Mouse (Mus musculus) retina, embryonic 14.5 days (tissue): Measurements from ENCODE around the gene Ccdc58.
"Not testable (repeated sequence)": the region's sequence is repeated elsewhere in the genome, so short reads cannot be mapped to it uniquely, and the experiment has no call there.

Experiments
- DNase-seq: peaks from one replicate; pipeline ENCODE4 v3.0.0-alpha.2; 2015; ENCODE audit warnings: low spot score

Gene Ccdc58

GRCm38 (mm10) chr16:36074772-36075171 is 3.3 kb downstream of the Ccdc58 start:
- DNase-seq = no peak

DNA sequence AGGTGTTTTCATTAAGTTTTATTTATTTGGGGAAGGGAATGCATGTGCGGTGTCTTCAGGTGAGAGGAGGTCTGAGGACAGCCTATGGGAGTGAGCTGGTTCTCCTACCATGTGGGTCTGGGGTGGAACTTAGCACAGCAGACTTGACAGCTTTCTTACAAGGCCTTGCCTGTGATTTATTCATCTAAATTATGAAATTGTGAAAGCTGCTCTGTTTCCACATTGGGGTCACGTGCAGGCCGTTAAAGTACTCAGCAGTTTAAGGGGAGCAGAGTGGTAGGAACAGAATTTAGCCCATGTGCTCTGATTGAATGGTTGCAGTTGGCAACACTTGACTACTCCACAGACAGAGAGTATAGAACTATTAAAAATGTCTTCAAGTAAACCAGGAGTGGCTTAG is 8.4 kb downstream of the Ccdc58 start:
- no peak for DNase-seq

- DNase-seq = no peak
These were observed 16.4 kb downstream of the Ccdc58 start for GRCm38 (mm10) chr16:36087846-36088245.

- no peak for DNase-seq
These were observed 17.6 kb downstream of the Ccdc58 start for GRCm38 (mm10) chr16:36089065-36089464.

DNA sequence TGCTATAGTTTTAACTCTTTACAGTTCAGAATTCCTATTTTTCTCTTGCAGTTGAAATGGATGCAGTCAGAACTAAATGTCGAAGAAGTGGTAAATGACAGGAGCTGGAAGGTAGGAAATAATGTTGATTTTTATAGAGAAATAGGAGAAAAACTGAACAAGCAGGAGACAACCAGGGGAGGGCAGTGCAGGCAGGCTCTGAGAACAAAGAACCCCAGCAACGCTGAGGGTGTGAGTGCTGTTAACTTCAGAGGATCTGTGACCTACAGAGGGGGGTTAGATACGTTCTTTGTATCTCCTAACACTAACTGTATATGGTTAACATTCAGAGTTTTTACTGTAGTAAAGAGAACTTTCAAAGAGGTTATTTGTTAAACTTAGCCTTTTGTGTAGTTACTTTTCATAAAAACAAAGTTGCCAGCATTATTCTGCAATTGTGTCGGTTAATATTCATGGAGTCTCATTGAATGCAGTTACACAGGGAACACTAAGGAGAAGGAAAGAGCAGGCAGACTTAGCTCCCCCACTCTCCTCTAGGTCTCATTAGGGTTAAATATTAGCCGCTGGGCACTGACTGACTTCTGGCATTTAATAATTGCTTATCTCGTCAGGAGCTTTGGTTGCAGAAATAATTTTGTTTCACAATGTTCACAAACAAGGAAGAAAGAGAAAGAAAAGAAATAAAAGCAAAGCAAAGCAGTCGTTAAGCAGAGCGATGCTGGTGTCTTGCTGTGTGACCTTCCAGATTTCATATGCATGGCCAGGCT is 18.5 kb downstream of the Ccdc58 start:
- peak; percentile 40 for DNase-seq

GRCm38 (mm10) chr16:36090785-36091509 is 19.5 kb downstream of the Ccdc58 start:
- DNase-seq = no peak

- DNase-seq = peak; percentile 60
These were observed 22.6 kb downstream of the Ccdc58 start for GRCm38 (mm10) chr16:36094079-36094478.

- not testable (repeated sequence) for DNase-seq
These were observed 26.5 kb downstream of the Ccdc58 start for GRCm38 (mm10) chr16:36097813-36098499.

- no peak for DNase-seq
These were observed 30.0 kb downstream of the Ccdc58 start for GRCm38 (mm10) chr16:36101526-36101925.

GRCm38 (mm10) chr16:36102211-36102610 is 30.7 kb downstream of the Ccdc58 start:
- DNase-seq = no peak

DNA sequence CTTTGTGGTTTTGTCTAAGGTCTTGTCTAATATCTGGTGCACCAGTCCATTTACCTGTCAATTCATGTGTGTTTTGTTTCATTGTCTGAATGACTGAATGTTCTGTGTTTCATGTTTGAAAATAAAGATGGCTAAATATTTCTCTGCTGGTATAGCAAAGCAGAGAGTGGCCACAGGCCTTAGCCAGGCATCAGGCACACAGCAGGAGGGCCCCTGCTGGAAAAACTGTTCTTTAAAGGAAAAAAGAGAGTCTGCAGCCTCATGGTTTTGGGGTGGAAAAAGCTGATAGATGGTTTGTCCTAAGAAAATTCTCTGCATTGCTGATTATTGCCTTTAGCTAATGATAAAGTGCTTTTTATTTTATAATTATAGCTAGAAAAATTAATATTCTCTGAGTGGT is 40.0 kb downstream of the Ccdc58 start:
- not testable (repeated sequence) for DNase-seq

GRCm38 (mm10) chr16:36115751-36116150 is 44.3 kb downstream of the Ccdc58 start:
- not testable (repeated sequence) for DNase-seq

DNA sequence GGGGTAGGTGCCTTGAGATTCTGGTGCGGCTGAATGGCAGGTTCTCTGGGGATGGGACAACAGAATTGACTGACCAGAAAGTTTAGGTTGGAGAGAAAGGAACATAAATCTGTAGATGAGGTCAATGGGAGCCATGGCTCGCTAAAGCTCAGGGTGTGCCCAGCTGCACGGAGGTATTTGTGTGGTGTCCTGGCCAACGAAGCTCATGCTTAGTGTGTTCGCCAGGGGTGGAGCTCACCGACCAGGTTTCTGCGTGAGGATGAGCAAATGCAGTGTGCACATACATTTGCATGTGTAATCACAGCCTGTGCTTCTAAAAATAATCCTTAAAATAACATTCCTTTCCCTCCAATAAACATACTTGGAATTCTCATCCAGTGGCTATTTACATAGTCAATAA is 56.6 kb downstream of the Ccdc58 start:
- no peak for DNase-seq

- no peak for DNase-seq
These were observed 59.7 kb downstream of the Ccdc58 start, which contains the start of gene Csta1 for GRCm38 (mm10) chr16:36131141-36131540. Gene Csta1 (minus strand): TSS chr16:36131241.

GRCm38 (mm10) chr16:36138201-36138600 is 66.7 kb downstream of the Ccdc58 start:
- DNase-seq = no peak
